Mouse (Mus musculus): ENCODE results near the gene Pitpnm1.

DNA sequence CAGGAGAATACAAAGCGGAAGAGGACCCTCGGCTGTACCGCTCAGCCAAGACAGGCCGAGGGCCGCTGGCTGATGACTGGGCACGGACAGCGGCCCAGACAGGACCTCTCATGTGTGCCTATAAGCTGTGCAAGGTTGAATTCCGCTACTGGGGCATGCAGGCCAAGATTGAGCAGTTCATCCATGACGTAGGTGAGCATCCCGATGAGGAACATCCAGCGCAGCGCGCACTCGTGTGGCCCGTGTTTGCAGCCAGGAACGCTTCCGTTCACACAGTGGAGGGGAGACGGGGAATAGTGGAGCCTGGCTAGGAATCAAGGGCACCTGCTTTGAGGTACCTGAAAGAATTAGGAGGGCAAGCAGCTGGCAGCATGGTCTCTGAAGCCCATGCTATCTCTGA lies 3.5 kb downstream of the Pitpnm1 start:
- TF ChIP-seq CTCF (IDR thresholded peaks at IDR 0.05) (no peak), EP300 (IDR thresholded peaks at IDR 0.05) (no peak)

All from lung, postnatal 0 days (tissue).